Mouse (Mus musculus) heart, postnatal 0 days (tissue): ENCODE measurements around the gene Lrrc14b. TPM values are rescaled to one million over a fixed set of nuclear protein-coding genes. Genes with fewer than 3 reads are reported as not detected.

Experiments used
- ATAC-seq: fragments of 200-750 bp; cut with Nextera tagmentation; 2 replicates; pipeline ENCODE4 v1.8.0; 2017; ENCODE audit warnings: low read depth, moderate number of reproducible peaks, moderate library complexity; ENCODE audit not compliant: insufficient read depth
- DNase-seq: peaks from one replicate; pipeline ENCODE4 v3.0.0-alpha.2; 2016; ENCODE audit warnings: low spot score
- H3K27ac ChIP-seq: fragments of 300-500 bp; sonication (generic); 2 replicates; pipeline ENCODE4 v1.5.1; 2014; ENCODE audit warnings: low read depth, mild to moderate bottlenecking
- H3K27me3 ChIP-seq: fragments of 300-500 bp; sonication (generic); 2 replicates; pipeline ENCODE4 v1.6.1; 2014; ENCODE audit warnings: low read length, mixed read lengths; ENCODE audit not compliant: control insufficient read depth, insufficient read depth
- H3K36me3 ChIP-seq: fragments of 300-500 bp; sonication (generic); replicated peaks from 2 replicates; pipeline ENCODE4 v1.6.1; 2014; ENCODE audit warnings: low read length, mixed read lengths; ENCODE audit not compliant: control insufficient read depth, insufficient read depth
- H3K4me1 ChIP-seq: fragments of 300-500 bp; sonication (generic); 2 replicates; pipeline ENCODE4 v1.6.1; 2014; ENCODE audit warnings: antibody characterized with exemption; ENCODE audit not compliant: control insufficient read depth, insufficient read depth
- H3K4me2 ChIP-seq: fragments of 300-500 bp; sonication (generic); 2 replicates; pipeline ENCODE4 v1.6.1; 2014; ENCODE audit warnings: low read depth, mild to moderate bottlenecking, low read length, moderate library complexity
- H3K4me3 ChIP-seq: fragments of 300-500 bp; sonication (generic); 2 replicates; pipeline ENCODE4 v1.5.1; 2014; ENCODE audit warnings: low read depth, low read length
- H3K9ac ChIP-seq: fragments of 300-500 bp; sonication (generic); replicated peaks from 2 replicates; pipeline ENCODE4 v1.6.1; 2014; ENCODE audit warnings: low read depth, low read length, mixed read lengths
- H3K9me3 ChIP-seq: fragments of 300-500 bp; sonication (generic); replicated peaks from 2 replicates; pipeline ENCODE4 v1.6.1; 2016; ENCODE audit warnings: low read length; ENCODE audit not compliant: control insufficient read depth
- CTCF ChIP-seq: IDR thresholded peaks from 2 replicates; pipeline ENCODE4 v1.5.1; 2016; ENCODE audit warnings: antibody characterized with exemption, control low read depth, low read depth
- EP300 ChIP-seq: IDR thresholded peaks from 2 replicates; pipeline ENCODE4 v1.6.1; 2016; ENCODE audit warnings: antibody characterized with exemption, low read depth
- WGBS: fragments of 180-500 bp; shearing (Covaris S2); extraction: QIAGEN DNeasy Blood & Tissue Kit; methylation state at CpG from one replicate; pipeline ENCODE4 v1.1.7; 2014; 5-methylcytosine and 5-hydroxymethylcytosine counted together
- polyA plus RNA-seq: library from polyadenylated mRNA; unstranded; fragments of >200 nt; fragmentation: Nextera tagmentation; extraction: Ambion mirVana; gene quantifications from 2 replicates; pipeline ENCODE4 v1.2.1, GENCODE M21; 2015
- total RNA-seq: library from RNA; depleted of rRNA; stranded (reverse); fragments of >200 nt; gene quantifications from 2 replicates; pipeline ENCODE4 v1.2.3, GENCODE M21; 2014; ENCODE audit warnings: low replicate concordance

The Lrrc14b gene
- total and polyA plus RNA-seq, 2 experiments from 2014 or later = 25.2 to 25.5 TPM

DNA sequence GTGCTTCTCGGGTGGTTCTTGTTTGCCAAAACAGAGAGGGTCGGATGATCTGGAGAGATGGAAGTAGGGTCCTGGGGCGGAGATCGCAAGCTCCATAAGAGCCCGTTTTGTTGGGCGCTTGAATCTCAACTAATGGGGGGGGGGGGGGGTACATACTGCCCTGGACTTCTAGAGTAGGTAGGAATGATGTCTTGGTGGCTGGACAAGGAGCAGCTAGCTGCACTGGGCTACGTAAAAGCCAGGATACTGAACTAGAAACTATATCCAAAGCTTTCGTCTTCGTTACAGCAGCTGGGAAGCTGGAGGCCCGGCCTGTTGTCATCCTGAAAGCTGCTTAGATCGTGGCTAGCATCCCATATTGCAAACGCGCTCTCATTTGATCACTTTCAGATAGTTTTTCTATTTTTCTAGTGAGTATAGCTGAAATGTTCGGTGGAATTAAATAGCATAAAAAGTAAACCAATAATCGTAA lies 13.3 kb downstream of the Lrrc14b start:
- Histone ChIP-seq H3K9ac (peak overlapping the region; percentile 93), H3K4me2 (peak overlapping the region; percentile 83), H3K36me3 (peaks cover 20% of the 10 kb centered on the region; the same call in 1 of the 2 replicates), H3K9me3 (no peaks in the 10 kb centered on the region), H3K4me1 (peaks cover 13% of the 10 kb centered on the region), H3K27ac (peak overlapping the region; percentile 99), H3K27me3 (no peaks in the 10 kb centered on the region), H3K4me3 (peak overlapping the region; percentile 89)
- DNase-seq (no peak), ATAC-seq (peak; percentile 22; the same call in 1 of the 2 replicates)
- TF ChIP-seq CTCF (no peak), EP300 (no peak)
- WGBS = 1% methylated on average over 15 of the region's 15 CpGs

DNA sequence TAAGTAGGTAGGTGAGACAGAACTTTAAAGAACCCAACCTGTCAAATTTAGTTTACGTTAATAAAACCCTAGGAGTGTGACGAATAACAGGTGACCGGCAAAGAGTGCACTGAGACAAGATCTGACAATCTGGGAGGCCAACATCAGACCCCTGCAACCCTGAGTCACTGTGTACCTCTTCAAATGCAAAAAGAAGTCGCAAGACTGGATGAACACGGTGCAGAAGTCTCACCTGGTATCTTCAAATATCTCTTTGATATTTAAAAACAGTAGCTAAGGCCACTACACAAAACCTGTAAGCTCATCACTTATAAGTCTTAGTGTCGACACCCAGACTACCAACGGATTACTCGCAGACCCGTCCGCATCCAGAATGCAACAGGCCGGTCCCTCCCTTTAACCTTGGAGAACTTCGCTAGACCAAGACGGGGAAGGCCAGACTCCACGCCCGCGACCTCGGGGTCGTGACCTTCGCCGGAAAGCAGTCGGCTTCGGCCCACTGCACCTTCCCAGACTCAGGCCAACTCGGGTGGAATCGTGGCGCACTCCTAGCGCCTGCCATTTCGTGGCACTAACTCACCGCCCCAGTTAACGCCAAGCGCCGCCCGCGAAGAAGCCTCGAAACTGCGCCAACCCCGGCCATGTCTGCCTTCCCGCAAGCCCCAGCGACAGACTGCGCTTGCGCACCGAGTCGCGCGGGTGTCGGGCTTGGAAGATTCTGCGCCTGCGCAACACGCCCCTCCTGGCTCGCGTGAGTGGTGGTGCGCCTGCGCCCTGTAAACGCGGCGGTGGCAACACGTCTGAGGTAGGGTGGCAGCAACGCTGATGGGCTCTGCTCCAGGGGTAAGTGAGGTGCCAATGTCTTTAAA lies 14.0 kb downstream of the Lrrc14b start, which contains the start of the genes Sdha and Ccdc127:
Gene Sdha (minus strand): TSS at position 715 of the 869 bp plus-strand sequence.
Gene Ccdc127 (plus strand): TSS at position 744 of the 869 bp plus-strand sequence.
- Histone ChIP-seq H3K9ac (peak within 1 kb of the TSS; percentile 93), H3K9me3 (no peaks in the 10 kb centered on the region), H3K27ac (peak within 1 kb of the TSS; percentile 99), H3K4me2 (peak within 1 kb of the TSS; percentile 83), H3K27me3 (no peaks in the 10 kb centered on the region), H3K4me1 (peaks cover 13% of the 10 kb centered on the region), H3K4me3 (peak within 1 kb of the TSS; percentile 89), H3K36me3 (peaks cover 19% of the 10 kb centered on the region; the same call in 1 of the 2 replicates)
- TF ChIP-seq EP300 (no peak), CTCF (peak; percentile 17; the same call in 1 of the 2 replicates)
- under 1% methylated on average over 57 of the region's 57 CpGs for WGBS
- DNase-seq = peak; percentile 94
- peak; percentile 98 for ATAC-seq

DNA sequence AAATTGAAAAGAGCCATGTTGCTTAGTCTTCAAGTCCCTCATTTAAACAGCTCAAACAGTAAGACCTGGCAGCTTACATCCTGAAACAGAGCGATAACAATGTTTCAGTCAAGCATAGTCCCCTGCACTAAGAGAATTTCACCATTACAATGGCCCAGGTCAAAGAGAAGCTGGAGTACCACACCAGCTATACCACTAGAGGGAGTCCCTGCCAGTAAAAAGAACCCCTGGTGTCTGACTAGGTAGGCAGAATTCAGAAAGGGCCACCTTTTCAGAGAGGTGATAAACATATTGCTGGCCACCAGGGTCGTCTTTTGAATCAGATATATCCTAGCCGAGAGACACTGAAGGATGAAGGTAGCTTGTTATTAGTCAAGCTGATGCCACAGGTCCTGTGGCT lies 22.8 kb downstream of the Lrrc14b start:
- H3K4me3 ChIP-seq = no peak overlapping the region
- no peak overlapping the region for H3K9ac ChIP-seq
- H3K27me3 ChIP-seq = no peaks in the 10 kb centered on the region
- H3K9me3 ChIP-seq = no peaks in the 10 kb centered on the region
- peak; percentile 58 for DNase-seq
- peak; percentile 60; the same call in 1 of the 2 replicates for ATAC-seq
- peaks cover 76% of the 10 kb centered on the region for H3K36me3 ChIP-seq
- H3K4me2 ChIP-seq = no peak overlapping the region
- H3K4me1 ChIP-seq = no peaks in the 10 kb centered on the region
- 46% methylated on average over 3 of the region's 3 CpGs for WGBS
- H3K27ac ChIP-seq = no peak overlapping the region
- TF ChIP-seq EP300 = no peak
- TF ChIP-seq CTCF = peak; percentile 72

DNA sequence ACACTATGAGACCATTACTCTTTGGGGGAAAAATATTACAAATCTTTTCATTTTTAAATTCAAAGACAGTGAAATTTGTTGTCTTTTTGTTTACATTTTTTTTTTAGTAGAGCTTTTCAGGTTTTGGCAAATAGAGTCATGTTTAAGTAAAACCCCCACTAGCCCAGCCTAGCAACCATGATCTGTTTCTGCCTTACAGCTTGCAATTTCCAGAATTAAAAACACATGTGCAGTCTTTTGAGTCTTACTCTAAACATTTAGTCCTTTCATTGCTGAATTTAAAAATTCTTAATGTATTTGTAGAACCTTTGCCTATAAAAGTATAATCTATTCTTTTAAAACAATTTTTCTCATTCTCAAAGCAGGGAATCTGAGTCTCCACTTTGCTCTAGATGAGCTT lies 34.5 kb downstream of the Lrrc14b start:
- no peak for TF ChIP-seq EP300
- Histone ChIP-seq H3K27me3 (no peaks in the 10 kb centered on the region), H3K9me3 (no peaks in the 10 kb centered on the region), H3K36me3 (peaks cover 79% of the 10 kb centered on the region), H3K4me2 (no peak overlapping the region), H3K4me1 (no peaks in the 10 kb centered on the region), H3K27ac (no peak overlapping the region), H3K9ac (no peak overlapping the region), H3K4me3 (no peak overlapping the region)
- no peak for ATAC-seq
- DNase-seq = no peak

DNA sequence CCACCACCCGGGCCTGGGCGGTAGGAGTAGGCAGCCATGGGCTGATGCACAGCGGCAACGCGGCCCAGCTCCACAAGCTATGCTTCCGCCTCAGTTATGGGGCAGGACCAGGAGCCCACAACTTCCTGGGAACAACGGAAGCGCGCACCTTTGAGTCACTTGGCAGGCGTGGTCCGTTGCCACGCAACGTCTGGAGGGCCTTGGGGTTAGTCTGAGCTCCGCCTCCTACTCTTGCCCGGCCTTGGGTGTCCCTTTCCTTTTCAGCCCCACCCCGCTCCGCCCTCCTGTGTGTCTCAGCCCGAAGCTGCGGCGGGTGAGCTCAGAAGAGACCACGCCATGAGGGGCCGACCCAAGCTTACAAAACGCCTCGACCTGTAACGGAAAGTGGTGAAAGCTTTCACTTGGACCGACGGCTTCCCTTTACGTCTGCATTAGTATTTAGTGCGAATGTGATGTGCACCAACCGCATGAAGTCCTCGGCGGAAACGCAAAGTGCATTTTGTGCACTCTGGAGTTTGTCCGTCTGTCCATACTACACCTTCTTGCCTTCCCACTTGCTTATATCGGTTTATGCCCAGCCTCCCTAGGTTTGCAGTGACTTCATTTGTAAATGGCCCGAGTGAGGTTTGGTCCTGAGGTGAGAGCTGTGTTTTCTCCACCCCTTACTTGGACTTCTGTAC lies 46.5 kb downstream of the Lrrc14b start, which contains the start of gene Pdcd6:
Gene Pdcd6 (minus strand): TSS at position 411 of the 680 bp plus-strand sequence.
- under 1% methylated on average over 36 of the region's 36 CpGs for WGBS

More for the DNA sequence above, 46.5 kb downstream of the Lrrc14b start, which contains the start of gene Pdcd6:
- H3K4me3 ChIP-seq = peak within 1 kb of the TSS; percentile 71
- no peaks in the 10 kb centered on the region for H3K9me3 ChIP-seq
- ATAC-seq = peak; percentile 99
- peaks cover 45% of the 10 kb centered on the region for H3K36me3 ChIP-seq
- H3K9ac ChIP-seq = peak within 1 kb of the TSS; percentile 70
- H3K27me3 ChIP-seq = no peaks in the 10 kb centered on the region
- DNase-seq = peak; percentile 99
- TF ChIP-seq CTCF (no peak), EP300 (no peak)
- H3K4me2 ChIP-seq = peak within 1 kb of the TSS; percentile 67
- peak within 1 kb of the TSS; percentile 71 for H3K27ac ChIP-seq
- H3K4me1 ChIP-seq = peaks cover 12% of the 10 kb centered on the region
